Mouse (Mus musculus) ES-E14 (cell line): ENCODE results near the gene Rpl10a. TPM values are rescaled to one million over a fixed set of nuclear protein-coding genes. Genes with fewer than 3 reads are reported as not detected.

Experiments
- DNase-seq: peaks from one replicate; pipeline ENCODE4 v3.0.0-alpha.2; 2013; ENCODE audit warnings: low read depth, low spot score
- H3K27ac ChIP-seq: 2 replicates; pipeline ENCODE4 v1.5.1; 2012; ENCODE audit warnings: low read depth, mild to moderate bottlenecking, low read length, moderate library complexity, mixed read lengths; ENCODE audit not compliant: poor library complexity, insufficient read depth, severe bottlenecking
- H3K36me3 ChIP-seq: 2 replicates; pipeline ENCODE4 v1.6.1; 2012; ENCODE audit warnings: mild to moderate bottlenecking, low read length, moderate library complexity, mixed read lengths; ENCODE audit not compliant: control insufficient read depth, poor library complexity, insufficient read depth, severe bottlenecking
- H3K4me1 ChIP-seq, 2 experiments: fragments of 150-350 bp in 1 of 2; sonication (generic) in 1 of 2; 2 replicates each; pipeline ENCODE4 v1.6.1; 2012; ENCODE audit warnings: low read length in 2 of 2, mild to moderate bottlenecking in 1 of 2, mixed read lengths in 1 of 2; ENCODE audit not compliant: control insufficient read depth in 2 of 2, insufficient read depth in 2 of 2, poor library complexity in 1 of 2
- H3K4me3 ChIP-seq, 2 experiments: fragments of 150-350 bp in 1 of 2; sonication (generic) in 1 of 2; 2 replicates each; pipeline ENCODE4 v1.5.1; 2012; ENCODE audit warnings: low read length in 2 of 2, low read depth in 1 of 2, mild to moderate bottlenecking in 1 of 2, mixed read lengths in 1 of 2; ENCODE audit not compliant: insufficient read depth in 1 of 2, poor library complexity in 1 of 2, severe bottlenecking in 1 of 2
- H3K9ac ChIP-seq: 2 replicates; pipeline ENCODE4 v1.6.1; 2012; ENCODE audit warnings: low read depth, mild to moderate bottlenecking, low read length, mixed read lengths; ENCODE audit not compliant: poor library complexity, insufficient read depth, severe bottlenecking
- H3K9me3 ChIP-seq: fragments of 150-350 bp; sonication (generic); 2 replicates; pipeline ENCODE4 v1.6.1; 2012; ENCODE audit warnings: low read depth, mild to moderate bottlenecking, low read length; ENCODE audit not compliant: control insufficient read depth, insufficient read depth
- CHD2 ChIP-seq: IDR thresholded peaks from 2 replicates; pipeline ENCODE4 v1.6.1; 2014; ENCODE audit warnings: mild to moderate bottlenecking, low read depth, low read length, inconsistent platforms
- HCFC1 ChIP-seq: IDR thresholded peaks from 2 replicates; pipeline ENCODE4 v1.6.1; 2012; ENCODE audit warnings: low read length, inconsistent platforms, borderline replicate concordance; ENCODE audit not compliant: insufficient read depth
- MAFK ChIP-seq: IDR thresholded peaks from 2 replicates; pipeline ENCODE4 v1.6.1; 2014; ENCODE audit warnings: mild to moderate bottlenecking, low read depth, low read length, inconsistent platforms; ENCODE audit not compliant: insufficient read depth
- ZC3H11A ChIP-seq: IDR thresholded peaks from 2 replicates; pipeline ENCODE4 v1.6.1; 2012; ENCODE audit warnings: low read depth, mild to moderate bottlenecking, inconsistent platforms, low read length, borderline replicate concordance
- ZNF384 ChIP-seq: IDR thresholded peaks from 2 replicates; pipeline ENCODE4 v1.6.1; 2012; ENCODE audit warnings: low read depth, low read length, inconsistent platforms
- in situ Hi-C, 2 experiments: fragments of 600-800 bp; cut with MboI; formaldehyde crosslinking; loops; one replicate each; pipeline ENCODE4 v1.15.1; 2025; ENCODE audit warnings: low sequenced_read_pairs in 2 of 2, inconsistent platforms in 1 of 2; ENCODE audit not compliant: unreplicated experiment in 2 of 2
- total RNA-seq: library from RNA; depleted of rRNA; stranded (reverse); fragments of 300-350 nt; gene quantifications from 2 replicates; pipeline ENCODE4 v1.2.3, GENCODE M21; 2012

Rpl10a gene
- total RNA-seq, 1 experiment = 2,234 TPM

DNA sequence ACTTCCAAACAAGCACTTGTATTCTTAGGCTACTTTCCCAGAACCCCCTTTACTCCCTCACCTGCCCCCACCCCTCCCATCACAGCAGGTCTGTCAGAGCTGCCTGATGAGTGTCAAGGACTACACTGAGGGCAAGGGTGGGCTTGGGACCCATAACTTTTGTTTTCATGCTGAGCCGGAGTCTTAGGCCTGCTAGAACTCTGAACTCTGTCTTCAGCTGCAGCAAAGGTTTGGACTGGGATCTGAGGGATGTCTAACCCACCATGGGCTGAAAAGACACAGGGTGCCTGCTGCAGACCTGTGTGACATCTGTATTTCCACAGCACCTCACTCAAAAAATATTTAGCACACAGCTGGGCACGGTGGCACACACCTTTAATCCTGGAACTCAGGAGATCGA, 1.3 kb upstream of the Rpl10a start:
- in situ Hi-C loops = no loop called here
- Histone ChIP-seq H3K9me3 (no peaks in the 10 kb centered on the region), H3K4me1 (peaks cover 0 to 10% of the 10 kb centered on the region in 2 experiments; a peak in 2 of 4 replicates), H3K36me3 (peaks cover 45% of the 10 kb centered on the region), H3K27ac (no peak overlapping the region), H3K9ac (no peak overlapping the region; the same call in 1 of the 2 replicates), H3K4me3 (no peak overlapping the region)
- TF ChIP-seq MAFK = no peak
- no peak for DNase-seq

DNA sequence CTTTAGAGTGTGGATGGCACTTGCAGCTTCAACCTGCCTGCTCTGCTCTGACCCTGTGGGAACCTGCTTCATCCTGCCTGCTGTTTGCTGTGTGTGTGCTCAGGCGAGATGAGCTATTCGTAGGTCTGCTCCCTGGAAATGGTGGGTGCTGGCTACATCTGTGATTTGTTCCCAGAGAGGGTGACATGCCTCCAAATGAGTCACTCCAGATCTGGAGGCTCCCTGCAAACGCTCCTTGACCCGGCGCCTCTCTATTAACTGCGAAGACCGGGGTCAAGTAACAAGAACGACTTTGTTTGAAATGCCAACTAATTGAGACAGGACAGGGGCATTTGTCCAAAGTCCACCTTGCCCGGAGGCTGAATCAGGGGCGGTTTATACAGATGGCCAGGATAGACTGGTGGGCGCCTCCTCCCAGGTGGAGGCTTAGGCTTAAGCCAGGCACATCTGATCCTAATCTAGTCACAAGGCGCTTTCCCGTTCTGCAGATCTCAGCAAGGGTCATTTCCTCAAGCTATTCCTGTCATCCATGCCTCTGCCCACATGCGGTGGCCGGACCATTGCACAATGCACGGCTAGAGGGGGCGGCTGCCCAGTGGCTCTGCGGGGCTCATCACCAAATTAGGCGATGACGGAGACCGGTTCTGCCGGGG, 472 bp upstream of the Rpl10a start:
- no peaks in the 10 kb centered on the region for H3K9me3 ChIP-seq
- no peak for DNase-seq
- in situ Hi-C loops = no loop called here
- TF ChIP-seq HCFC1 (no peak), CHD2 (no peak), MAFK (no peak), ZC3H11A (no peak), ZNF384 (no peak)
- H3K27ac ChIP-seq = peak overlapping the region; percentile 59
- H3K4me1 ChIP-seq = peaks cover 0 to 19% of the 10 kb centered on the region in 2 experiments; a peak in 2 of 4 replicates
- peak overlapping the region; percentile 48 to 65 for H3K4me3 ChIP-seq
- H3K9ac ChIP-seq = peak overlapping the region; percentile 84
- peaks cover 39% of the 10 kb centered on the region for H3K36me3 ChIP-seq

DNA sequence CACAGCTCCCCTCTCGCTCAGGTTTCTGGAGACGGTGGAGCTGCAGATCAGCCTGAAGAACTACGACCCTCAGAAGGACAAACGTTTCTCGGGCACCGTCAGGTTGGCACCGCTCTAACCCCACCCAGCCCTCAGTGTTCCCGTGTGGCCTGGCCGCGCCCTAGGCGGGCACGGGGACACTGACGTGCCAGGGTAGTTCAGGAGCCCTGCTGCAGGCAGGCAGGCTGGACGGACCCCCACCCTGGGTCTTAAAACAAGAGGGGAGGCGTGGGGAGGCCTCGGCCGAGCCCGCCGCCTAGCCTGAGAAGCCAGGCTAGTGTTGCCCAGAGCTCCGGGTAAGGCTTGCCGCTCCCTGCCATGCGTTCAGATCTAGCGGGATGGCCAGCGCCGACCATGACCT, 675 bp downstream of the Rpl10a start:
- no peaks in the 10 kb centered on the region for H3K9me3 ChIP-seq
- in situ Hi-C loops = no loop called here
- peaks cover 38% of the 10 kb centered on the region for H3K36me3 ChIP-seq
- TF ChIP-seq MAFK (no peak), ZC3H11A (no peak)
- H3K4me3 ChIP-seq = peak overlapping the region; percentile 56 to 95
- H3K27ac ChIP-seq = peak overlapping the region; percentile 90
- H3K9ac ChIP-seq = peak overlapping the region; percentile 99
- peaks cover 0 to 28% of the 10 kb centered on the region in 2 experiments; a peak in 2 of 4 replicates for H3K4me1 ChIP-seq
- DNase-seq = no peak

DNA sequence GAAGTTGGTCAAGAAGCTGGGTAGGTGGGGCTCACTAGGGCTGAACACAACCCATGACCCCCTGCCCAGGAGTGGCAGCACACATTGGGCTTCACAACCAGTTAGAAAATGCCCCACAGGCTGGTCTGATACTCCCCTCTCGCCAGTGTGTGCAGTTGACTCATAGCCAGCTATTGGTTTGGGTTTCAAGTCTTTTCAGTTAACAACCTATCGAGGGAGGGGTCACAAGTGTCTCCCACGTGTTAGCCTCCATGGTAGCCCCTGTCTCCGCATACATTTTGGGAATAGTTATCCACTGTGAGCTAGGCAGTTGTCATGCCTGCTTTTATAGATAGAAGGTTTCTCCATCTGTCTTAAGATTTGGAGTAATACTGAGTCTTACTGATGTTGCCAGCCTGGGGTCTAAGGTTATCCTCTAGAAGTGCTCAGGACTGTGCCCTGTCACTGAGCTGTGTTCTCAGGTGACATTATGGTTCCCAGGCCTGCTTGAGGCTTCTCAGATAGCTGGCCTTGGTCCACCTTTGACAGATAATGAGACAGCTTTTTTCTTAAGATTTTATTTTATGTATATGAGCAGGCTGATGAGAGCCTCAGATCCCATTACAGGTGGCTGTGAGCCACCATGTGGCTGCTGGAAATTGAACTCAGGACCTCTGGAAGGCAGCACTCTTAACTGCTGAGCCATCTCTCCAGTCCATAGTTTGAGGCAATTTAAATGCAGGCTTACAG, 1.4 kb downstream of the Rpl10a start:
- Histone ChIP-seq H3K9ac (peak overlapping the region; percentile 99), H3K9me3 (no peaks in the 10 kb centered on the region), H3K4me3 (peak overlapping the region; percentile 56 to 95), H3K27ac (peak overlapping the region; percentile 90), H3K36me3 (peaks cover 38% of the 10 kb centered on the region), H3K4me1 (peaks cover 0 to 33% of the 10 kb centered on the region in 2 experiments; a peak in 2 of 4 replicates)
- DNase-seq = no peak
- no peak for TF ChIP-seq HCFC1
- TF ChIP-seq ZNF384 = no peak
- TF ChIP-seq MAFK = no peak
- no peak for TF ChIP-seq ZC3H11A
- TF ChIP-seq CHD2 = no peak
- in situ Hi-C loops = no loop called here
